Mouse (Mus musculus): ENCODE data around the gene Arid4a. TPM values are rescaled to one million over a fixed set of nuclear protein-coding genes. Genes with fewer than 3 reads are reported as not detected.

Gene Arid4a
- polyA plus RNA-seq, 1 experiment from 2014 or later, result 17.3 TPM

DNA sequence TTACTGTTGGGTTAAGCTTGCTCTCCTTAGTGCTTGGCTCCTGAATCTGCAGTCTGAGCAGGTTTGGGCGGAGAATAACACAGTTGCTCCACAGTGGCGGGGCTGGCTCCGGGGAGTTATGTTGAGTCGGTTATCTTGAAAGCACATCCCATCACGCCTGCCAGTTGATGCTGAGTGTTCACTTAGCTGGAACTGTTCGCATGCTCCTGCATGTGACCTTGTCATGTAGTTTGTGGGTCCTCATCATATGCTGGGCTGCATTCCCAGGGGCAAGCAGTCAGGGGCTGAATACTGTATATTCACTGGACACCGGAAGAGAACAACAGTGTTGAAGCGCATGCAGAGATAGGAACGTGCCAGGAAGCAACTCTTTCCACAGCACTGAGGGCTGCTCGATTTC is 97.3 kb downstream of the Arid4a start:
- ATAC-seq (no peak), DNase-seq (ENCODE audit: low read depth, low spot score) (no peak)
- in situ Hi-C loops (cut with MboI; ENCODE audit: low pct_unique_long_range_greater_than_20kb), result no loop called here
- ChIA-PET POLR2A (interaction anchor here (0.6 kb wide), 2 partner anchors 14 to 97 kb away, joined by 3 read pairs; partner anchors contain the start of gene Arid4a), CTCF (no interaction called here)
- no peaks in the 10 kb centered on the region for H3K27me3 ChIP-seq
- no peak for TF ChIP-seq CTCF (IDR thresholded peaks at IDR 0.05)

DNA sequence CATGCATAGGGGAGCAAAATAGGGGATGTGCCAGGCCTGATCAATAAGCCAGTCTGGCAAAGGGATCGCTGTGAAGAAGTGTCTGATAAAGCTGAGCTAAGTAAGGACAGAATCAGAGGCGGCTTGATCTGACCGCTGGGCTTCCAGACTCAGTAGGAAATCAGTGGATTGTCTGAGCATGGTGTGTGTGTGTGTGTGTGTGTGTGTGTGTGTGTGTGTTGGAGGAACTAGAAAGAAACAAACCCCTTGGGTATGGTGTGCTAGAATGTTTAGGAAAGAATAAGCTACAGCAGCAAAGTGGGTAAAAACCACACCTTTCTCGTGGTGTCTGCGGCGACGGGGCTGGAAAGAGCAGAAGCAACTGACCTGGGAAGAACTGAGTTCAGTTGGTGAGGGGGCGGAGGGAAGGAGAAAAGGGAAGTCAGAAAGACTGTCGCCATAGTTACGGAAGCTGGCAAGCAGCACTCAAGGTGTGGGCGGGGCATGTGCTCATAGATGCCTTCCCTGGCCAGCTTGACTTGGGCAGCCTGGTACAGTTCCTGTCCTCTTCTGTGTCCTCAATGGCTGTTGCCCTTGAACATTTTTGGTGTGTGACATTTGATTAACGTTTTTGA is 98.0 kb downstream of the Arid4a start:
- ATAC-seq (no peak), DNase-seq (ENCODE audit: low read depth, low spot score) (no peak)
- no peaks in the 10 kb centered on the region for H3K27me3 ChIP-seq
- POLR2A ChIA-PET, result interaction anchor here (0.6 kb wide), 2 partner anchors 14 to 98 kb away, joined by 3 read pairs; partner anchors contain the start of gene Arid4a
- in situ Hi-C loops (cut with MboI; ENCODE audit: low pct_unique_long_range_greater_than_20kb), result no loop called here
- TF ChIP-seq CTCF (IDR thresholded peaks at IDR 0.05), result no peak
- CTCF ChIA-PET, result no interaction called here

DNA sequence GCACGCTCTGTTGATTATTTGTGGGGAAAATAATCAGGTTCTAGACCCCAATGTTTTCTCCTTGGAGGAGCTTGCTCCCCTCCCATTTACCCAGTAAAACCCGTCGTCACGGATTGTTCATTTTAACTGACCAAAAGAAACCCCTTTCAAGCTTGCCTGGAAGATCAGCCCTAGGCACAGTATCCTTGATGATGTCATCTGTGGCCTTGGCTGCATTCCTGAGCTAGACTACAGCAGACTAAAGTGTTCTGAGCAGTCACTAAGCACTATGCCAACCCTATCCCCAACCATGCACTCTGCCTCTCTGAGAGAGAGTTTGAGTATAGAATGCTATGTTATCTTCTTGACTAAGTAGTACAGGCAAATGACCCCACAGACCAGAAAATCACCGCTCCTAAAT is 100.6 kb downstream of the Arid4a start:
- no peaks in the 10 kb centered on the region for H3K27me3 ChIP-seq
- no peak for TF ChIP-seq CTCF (IDR thresholded peaks at IDR 0.05)
- no peak for DNase-seq (ENCODE audit: low read depth, low spot score)
- POLR2A ChIA-PET, result no interaction called here
- CTCF ChIA-PET, result no interaction called here
- in situ Hi-C loops (cut with MboI; ENCODE audit: low pct_unique_long_range_greater_than_20kb), result no loop called here
- ATAC-seq, result peak; percentile 73

DNA sequence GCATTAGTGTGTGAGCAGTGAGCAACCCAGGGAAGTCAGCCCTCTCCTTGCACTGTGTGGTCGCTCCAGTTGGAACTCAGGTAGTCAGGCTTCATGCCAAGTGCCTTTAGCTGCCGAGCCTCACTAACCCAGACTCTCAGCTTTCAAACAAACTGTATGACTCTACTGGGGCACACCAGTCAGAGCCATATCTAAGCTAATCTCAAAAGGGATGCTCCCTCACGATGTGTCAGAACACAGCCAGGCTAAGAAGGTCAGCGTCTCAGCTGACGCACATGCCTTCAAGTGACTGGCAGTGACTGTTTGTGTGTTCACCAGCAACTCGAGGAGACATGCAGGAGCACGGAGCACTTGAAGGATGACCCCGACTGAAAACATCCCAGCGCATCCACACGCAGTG is 106.9 kb downstream of the Arid4a start:
- H3K27me3 ChIP-seq, result no peaks in the 10 kb centered on the region
- no peak for TF ChIP-seq CTCF (IDR thresholded peaks at IDR 0.05)
- in situ Hi-C loops (cut with MboI; ENCODE audit: low pct_unique_long_range_greater_than_20kb), result no loop called here
- POLR2A ChIA-PET, result no interaction called here
- CTCF ChIA-PET, result no interaction called here
- ATAC-seq (no peak), DNase-seq (ENCODE audit: low read depth, low spot score) (no peak)

DNA sequence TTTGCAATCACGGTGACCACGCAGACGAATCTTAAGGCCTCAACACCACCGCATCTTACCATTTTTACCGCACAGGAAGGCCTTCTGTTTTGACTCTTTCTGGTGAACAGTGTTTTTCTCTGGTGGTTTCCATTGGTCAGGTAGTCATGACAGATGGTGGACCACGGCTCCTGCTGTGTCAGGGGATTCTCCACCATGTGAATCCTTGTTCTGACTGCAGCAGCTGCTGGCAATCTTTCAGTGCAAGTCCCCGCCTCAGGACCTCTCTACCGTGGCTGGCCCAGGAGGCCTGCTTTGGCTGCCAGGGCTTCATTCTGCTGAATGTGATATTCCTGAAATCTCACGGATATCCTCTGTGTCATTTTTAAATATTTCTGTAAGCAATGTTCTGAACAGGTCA is 107.5 kb downstream of the Arid4a start:
- no peak for DNase-seq (ENCODE audit: low read depth, low spot score)
- ChIA-PET CTCF (no interaction called here), POLR2A (no interaction called here)
- no peak for TF ChIP-seq CTCF (IDR thresholded peaks at IDR 0.05)
- in situ Hi-C loops (cut with MboI; ENCODE audit: low pct_unique_long_range_greater_than_20kb), result no loop called here
- no peaks in the 10 kb centered on the region for H3K27me3 ChIP-seq
- ATAC-seq, result no peak

DNA sequence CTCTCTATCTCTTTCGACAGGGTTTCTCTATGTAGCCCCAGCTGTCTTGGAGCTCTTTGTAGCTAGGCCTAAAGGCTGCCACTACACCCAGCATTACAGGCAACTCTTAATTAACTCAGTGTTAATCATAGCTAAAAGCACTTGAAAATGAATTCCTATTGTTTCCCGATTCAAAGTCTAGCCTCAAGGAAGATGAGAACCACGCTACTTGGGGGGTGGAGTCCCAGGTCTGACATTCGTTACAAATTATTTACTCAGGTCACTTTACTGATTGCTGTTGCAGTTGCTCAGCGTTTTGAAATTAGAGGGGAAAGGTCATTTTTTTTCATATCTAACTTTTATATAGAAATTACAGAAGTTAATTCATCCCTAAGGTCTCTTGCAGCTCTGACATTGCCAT is 119.8 kb downstream of the Arid4a start:
- CTCF ChIA-PET, result interaction anchor here (1.5 to 3.1 kb wide), 2 partner anchors 12 to 91 kb away, joined by 3 to 9 read pairs; no protein-coding TSS in a partner anchor
- POLR2A ChIA-PET, result no interaction called here
- DNase-seq (ENCODE audit: low read depth, low spot score) (no peak), ATAC-seq (no peak)
- no peak for TF ChIP-seq CTCF (IDR thresholded peaks at IDR 0.05)
- no peaks in the 10 kb centered on the region for H3K27me3 ChIP-seq
- in situ Hi-C loops (cut with MboI; ENCODE audit: low pct_unique_long_range_greater_than_20kb), result no loop called here

DNA sequence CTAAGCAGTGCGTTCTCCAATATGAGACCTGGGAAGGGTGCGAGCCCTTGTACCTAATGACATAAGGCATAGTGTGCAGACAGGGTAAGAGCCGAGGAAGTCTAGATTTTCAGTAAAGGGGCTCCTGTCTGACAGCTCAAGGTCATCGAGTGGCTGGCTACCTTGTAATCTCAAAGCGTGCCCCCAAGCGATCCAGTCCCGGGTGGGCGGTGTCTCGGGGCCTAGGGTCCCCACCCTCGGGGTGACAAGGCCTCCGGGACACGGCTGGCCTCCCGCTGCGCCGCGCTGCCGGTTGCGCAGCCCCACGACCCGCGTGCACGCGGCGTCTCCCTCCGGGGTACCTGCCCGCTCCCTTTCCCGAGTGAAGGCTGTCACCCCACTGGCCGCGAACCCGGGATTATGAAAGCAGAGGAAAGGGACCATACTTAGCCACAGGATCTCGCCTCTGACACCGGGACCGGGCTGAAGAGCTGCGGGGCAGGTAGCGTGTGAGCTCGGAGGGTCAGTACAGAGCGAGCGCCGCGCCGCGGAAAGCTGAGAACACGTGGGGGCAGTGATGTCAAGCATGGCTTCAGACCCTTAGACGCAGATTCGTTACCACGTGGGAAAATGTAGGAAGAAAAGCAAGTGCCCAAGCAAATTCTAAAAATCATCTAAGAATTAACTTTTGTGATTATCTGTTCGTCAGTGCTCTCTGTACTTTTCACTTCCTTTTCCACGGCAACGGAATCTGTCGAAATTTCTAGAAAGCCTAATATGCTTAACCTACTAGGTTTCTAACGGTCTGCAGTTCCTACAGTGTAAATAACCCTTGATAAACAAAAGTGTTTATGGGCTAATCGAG is 120.6 kb downstream of the Arid4a start, which contains the start of the genes Timm9 and 2700049A03Rik:
Gene Timm9, minus strand, starts transcription at position 555 of the 844 bp plus-strand sequence.
Gene 2700049A03Rik, plus strand, starts transcription at position 719 of the 844 bp plus-strand sequence.
- peak; percentile 69 for ATAC-seq
- no peaks in the 10 kb centered on the region for H3K27me3 ChIP-seq
- in situ Hi-C loops (cut with MboI; ENCODE audit: low pct_unique_long_range_greater_than_20kb), result no loop called here
- ChIA-PET POLR2A (no interaction called here), CTCF (interaction anchor here (1.5 to 3.1 kb wide), 2 partner anchors 11 to 90 kb away, joined by 3 to 9 read pairs; no protein-coding TSS in a partner anchor)
- TF ChIP-seq CTCF (IDR thresholded peaks at IDR 0.05), result no peak
- peak; percentile 97 for DNase-seq (ENCODE audit: low read depth, low spot score)

DNA sequence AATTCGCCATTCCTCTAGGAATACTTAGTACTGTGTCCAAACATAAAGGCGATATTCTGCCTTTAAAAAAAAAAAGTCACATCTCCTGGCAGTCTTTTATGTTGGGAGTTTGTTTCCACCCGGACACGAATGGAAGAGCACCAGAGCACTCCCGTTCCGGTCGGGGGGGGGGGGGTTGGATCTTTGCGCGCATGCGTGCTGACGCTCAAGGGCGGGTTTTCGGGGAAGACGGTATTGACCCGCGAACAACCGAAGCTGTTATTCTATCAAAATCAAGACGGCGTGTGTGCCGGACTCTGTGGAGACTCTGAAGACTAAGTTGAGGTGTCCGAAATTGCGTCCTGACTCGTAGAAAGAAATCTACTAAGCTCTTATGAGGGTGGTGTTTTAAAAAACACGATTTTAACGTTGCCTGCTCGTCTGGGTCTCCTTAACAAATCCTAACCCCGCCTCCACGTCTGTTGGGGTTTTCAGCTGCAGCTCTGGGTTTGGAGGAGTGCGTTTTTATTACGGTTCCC is 121.2 kb downstream of the Arid4a start:
- peak; percentile 48 for ATAC-seq
- POLR2A ChIA-PET, result no interaction called here
- no peaks in the 10 kb centered on the region for H3K27me3 ChIP-seq
- TF ChIP-seq CTCF (IDR thresholded peaks at IDR 0.05), result no peak
- in situ Hi-C loops (cut with MboI; ENCODE audit: low pct_unique_long_range_greater_than_20kb), result no loop called here
- no peak for DNase-seq (ENCODE audit: low read depth, low spot score)
- CTCF ChIA-PET, result interaction anchor here (1.5 to 3.1 kb wide), 2 partner anchors 11 to 89 kb away, joined by 3 to 9 read pairs; no protein-coding TSS in a partner anchor

DNA sequence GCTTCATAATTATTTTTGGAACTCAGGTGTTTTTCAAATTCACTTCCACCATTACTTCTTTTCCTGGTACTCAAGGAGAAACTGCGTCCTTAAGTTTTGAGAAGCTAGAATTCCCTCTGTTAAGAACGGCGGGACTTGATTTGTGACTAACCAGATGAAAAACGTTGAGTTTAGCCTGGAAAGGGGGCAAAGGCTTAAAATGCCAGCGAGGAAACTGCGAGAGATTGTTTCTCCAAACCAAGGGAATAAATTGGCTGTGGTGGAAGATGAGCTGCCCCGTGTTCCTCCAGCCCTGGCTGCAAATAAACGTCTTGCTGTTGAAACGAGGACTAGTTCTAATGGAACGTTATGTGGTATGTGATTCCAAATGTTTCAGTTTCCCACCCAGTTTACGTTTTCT is 121.9 kb downstream of the Arid4a start:
- no peak for DNase-seq (ENCODE audit: low read depth, low spot score)

DNA sequence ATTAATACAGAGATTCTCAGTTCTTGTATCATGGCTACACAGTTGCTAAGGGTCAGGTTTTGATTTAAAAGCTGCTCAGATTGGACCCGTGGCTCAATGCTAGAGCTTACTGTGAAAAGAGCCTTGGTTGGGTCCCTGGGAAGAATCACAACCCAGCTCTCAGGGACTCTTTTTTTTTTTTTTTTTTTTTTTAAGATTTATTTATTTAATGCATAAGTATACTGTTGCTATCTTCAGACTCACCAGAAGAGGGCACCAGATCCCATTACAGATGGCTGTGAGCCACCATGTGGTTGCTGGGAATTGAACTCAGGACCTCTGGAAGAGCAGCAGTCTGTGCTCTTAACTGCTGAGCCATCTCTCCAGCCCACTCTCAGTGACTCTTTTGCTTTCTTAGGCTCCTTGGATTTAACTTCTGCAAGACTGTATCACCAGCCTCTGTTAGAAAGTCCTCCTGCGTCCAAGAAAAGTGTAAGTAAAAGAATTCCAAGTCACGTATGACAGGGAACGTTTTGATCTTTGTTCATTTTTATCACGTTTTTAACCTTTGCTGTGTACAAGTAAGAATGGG is 123.6 kb downstream of the Arid4a start:
- TF ChIP-seq CTCF (IDR thresholded peaks at IDR 0.05), result peak; percentile 62
- CTCF ChIA-PET, result interaction anchor here (1.0 to 1.1 kb wide), 2 partner anchors 8 to 11 kb away, joined by 3 to 5 read pairs; no protein-coding TSS in a partner anchor
- POLR2A ChIA-PET, result no interaction called here
- no peaks in the 10 kb centered on the region for H3K27me3 ChIP-seq
- in situ Hi-C loops (cut with MboI; ENCODE audit: low pct_unique_long_range_greater_than_20kb), result no loop called here
- ATAC-seq (no peak), DNase-seq (ENCODE audit: low read depth, low spot score) (no peak)

More for the DNA sequence above, 121.9 kb downstream of the Arid4a start:
- no peak for TF ChIP-seq CTCF (IDR thresholded peaks at IDR 0.05)
- in situ Hi-C loops (cut with MboI; ENCODE audit: low pct_unique_long_range_greater_than_20kb), result no loop called here
- no peaks in the 10 kb centered on the region for H3K27me3 ChIP-seq
- no peak for ATAC-seq
- ChIA-PET POLR2A (no interaction called here), CTCF (interaction anchor here (3.1 kb wide), 1 partner anchor 10 kb away, joined by 9 read pairs; no protein-coding TSS in a partner anchor)

Data from Patski (cell line).